Mouse (Mus musculus): Measurements from ENCODE around the gene Ankrd37. TPM values are rescaled to one million over a fixed set of nuclear protein-coding genes. Genes with fewer than 3 reads are reported as not detected.
A peak's percentile ranks its signal among the peaks of the same experiment; 100 is the strongest.

Ankrd37 gene
- polyA plus RNA-seq, 1 experiment, result 1.8 TPM

GRCm38 (mm10) chr8:45995576-45995975 lies 9.9 kb downstream of the Ankrd37 start:
- Histone ChIP-seq H3K4me1 (ENCODE audit: control insufficient read depth, insufficient read depth, low read length) (peaks cover 7% of the 10 kb centered on the region; the same call in 1 of the 2 replicates), H3K36me3 (ENCODE audit: control insufficient read depth, insufficient read depth, low read length) (peaks cover 5% of the 10 kb centered on the region; the same call in 1 of the 2 replicates), H3K4me3 (ENCODE audit: insufficient read depth, low read depth, low read length) (no peak overlapping the region), H3K27ac (ENCODE audit: insufficient read depth, low read depth, low read length) (no peak overlapping the region), H3K27me3 (replicated peaks; ENCODE audit: control insufficient read depth, insufficient read depth, low read length) (no peaks in the 10 kb centered on the region)
- WGBS, result 74% methylated on average over 3 of the region's 3 CpGs
- DNase-seq, result no peak
- TF ChIP-seq POLR2A (IDR thresholded peaks at IDR 0.05; ENCODE audit: low read depth, low read length) (no peak), CTCF (conservative IDR thresholded peaks at IDR 0.05; ENCODE audit: insufficient read depth, insufficient read length, low read depth, low read length) (no peak)

DNA sequence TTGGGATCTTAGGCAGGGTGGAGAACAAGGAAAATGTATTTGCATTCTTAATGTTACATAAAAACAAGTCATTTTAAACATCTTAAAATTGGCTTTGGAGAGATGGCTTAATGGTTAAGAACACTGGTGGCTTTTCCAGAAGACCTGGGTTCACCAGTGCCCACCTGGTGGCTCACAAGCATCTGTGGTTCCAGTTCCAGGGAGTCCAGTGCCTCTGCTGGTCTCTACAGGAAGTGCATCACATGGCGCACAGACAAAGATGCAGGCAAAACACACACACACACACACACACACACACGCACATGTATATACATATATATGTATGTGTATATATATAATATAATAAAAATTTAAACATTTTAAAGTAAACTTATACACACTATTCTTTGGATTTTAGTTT lies 11.4 kb downstream of the Ankrd37 start:
- TF ChIP-seq CTCF (conservative IDR thresholded peaks at IDR 0.05; ENCODE audit: insufficient read depth, insufficient read length, low read depth, low read length) (peak; percentile 45; the same call in 1 of the 2 replicates), POLR2A (IDR thresholded peaks at IDR 0.05; ENCODE audit: low read depth, low read length) (no peak)
- WGBS, result 99% methylated on average over 2 of the region's 2 CpGs
- Histone ChIP-seq H3K27me3 (replicated peaks; ENCODE audit: control insufficient read depth, insufficient read depth, low read length) (no peaks in the 10 kb centered on the region), H3K27ac (ENCODE audit: insufficient read depth, low read depth, low read length) (no peak overlapping the region), H3K4me3 (ENCODE audit: insufficient read depth, low read depth, low read length) (no peak overlapping the region), H3K4me1 (ENCODE audit: control insufficient read depth, insufficient read depth, low read length) (0 out of 2 replicates have a peak, but pooled peaks cover 1% of the 10 kb centered on the region), H3K36me3 (ENCODE audit: control insufficient read depth, insufficient read depth, low read length) (peaks cover 7% of the 10 kb centered on the region; the same call in 1 of the 2 replicates)
- no peak for DNase-seq

DNA sequence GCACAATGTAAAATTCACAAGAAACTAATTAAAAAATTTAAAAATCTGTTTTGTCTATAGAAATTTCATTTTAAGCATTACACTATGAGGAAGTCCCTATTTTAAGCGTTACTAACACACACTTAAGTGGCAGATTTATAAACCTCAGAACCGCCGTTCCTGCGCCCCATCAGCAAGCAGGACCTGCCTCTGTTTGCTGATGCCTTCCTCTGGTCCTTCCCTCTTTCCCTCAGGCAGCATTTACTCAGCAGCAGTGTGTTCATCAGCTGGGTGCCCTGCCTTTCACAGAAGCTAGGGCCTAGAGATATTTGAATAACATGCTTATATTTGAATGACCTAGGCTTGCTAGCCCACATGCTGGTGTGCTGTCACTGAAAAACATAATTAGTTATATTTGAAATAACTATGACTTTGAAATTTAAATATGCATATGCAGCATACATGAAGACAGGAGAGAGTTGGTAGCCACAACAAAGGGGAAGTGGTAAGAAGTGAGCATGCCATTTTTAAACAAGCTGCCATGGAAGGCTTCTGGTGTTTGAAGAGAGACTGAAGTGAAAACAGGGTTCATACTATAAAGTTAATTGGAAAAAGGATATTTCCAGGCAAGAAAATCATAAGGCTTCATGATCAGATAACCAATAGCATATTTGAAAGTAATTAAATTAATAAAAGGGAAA lies 14.7 kb downstream of the Ankrd37 start:
- TF ChIP-seq POLR2A (IDR thresholded peaks at IDR 0.05; ENCODE audit: low read depth, low read length), result no peak
- no peak for DNase-seq

DNA sequence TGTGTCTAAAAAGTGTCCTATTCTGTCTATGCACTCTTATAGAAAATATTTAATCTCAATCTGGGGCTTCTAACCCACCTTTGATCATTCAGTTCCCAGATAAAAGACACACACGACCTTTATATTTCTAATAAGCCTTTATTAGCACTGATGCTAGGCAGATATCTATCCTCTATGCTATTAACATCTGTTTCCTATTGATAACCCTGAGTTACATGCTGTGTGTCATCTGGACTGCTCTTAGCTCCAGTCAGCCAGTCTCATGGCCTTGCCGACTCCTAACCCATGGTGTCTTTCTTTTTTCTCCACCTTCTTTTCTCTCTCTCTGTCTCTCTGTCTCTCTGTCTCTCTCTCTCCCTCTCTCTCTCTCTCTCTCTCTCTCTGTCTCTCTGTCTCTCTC lies 17.3 kb downstream of the Ankrd37 start:
- H3K27me3 ChIP-seq (replicated peaks; ENCODE audit: control insufficient read depth, insufficient read depth, low read length), result no peaks in the 10 kb centered on the region
- H3K4me1 ChIP-seq (ENCODE audit: control insufficient read depth, insufficient read depth, low read length), result no peaks in the 10 kb centered on the region
- TF ChIP-seq POLR2A (IDR thresholded peaks at IDR 0.05; ENCODE audit: low read depth, low read length) (no peak), CTCF (conservative IDR thresholded peaks at IDR 0.05; ENCODE audit: insufficient read depth, insufficient read length, low read depth, low read length) (no peak)
- H3K4me3 ChIP-seq (ENCODE audit: insufficient read depth, low read depth, low read length), result no peak overlapping the region
- 78% methylated on average over 2 of the region's 2 CpGs for WGBS
- DNase-seq, result no peak
- H3K27ac ChIP-seq (ENCODE audit: insufficient read depth, low read depth, low read length), result no peak overlapping the region
- H3K36me3 ChIP-seq (ENCODE audit: control insufficient read depth, insufficient read depth, low read length), result peaks cover 8% of the 10 kb centered on the region

More for the DNA sequence above, 14.7 kb downstream of the Ankrd37 start:
- no peak overlapping the region for H3K4me3 ChIP-seq (ENCODE audit: insufficient read depth, low read depth, low read length)
- H3K27ac ChIP-seq (ENCODE audit: insufficient read depth, low read depth, low read length), result no peak overlapping the region
- peaks cover 5% of the 10 kb centered on the region; the same call in 1 of the 2 replicates for H3K36me3 ChIP-seq (ENCODE audit: control insufficient read depth, insufficient read depth, low read length)
- WGBS, result 92% methylated on average over 4 of the region's 4 CpGs
- no peaks in the 10 kb centered on the region for H3K4me1 ChIP-seq (ENCODE audit: control insufficient read depth, insufficient read depth, low read length)
- H3K27me3 ChIP-seq (replicated peaks; ENCODE audit: control insufficient read depth, insufficient read depth, low read length), result no peaks in the 10 kb centered on the region

DNA sequence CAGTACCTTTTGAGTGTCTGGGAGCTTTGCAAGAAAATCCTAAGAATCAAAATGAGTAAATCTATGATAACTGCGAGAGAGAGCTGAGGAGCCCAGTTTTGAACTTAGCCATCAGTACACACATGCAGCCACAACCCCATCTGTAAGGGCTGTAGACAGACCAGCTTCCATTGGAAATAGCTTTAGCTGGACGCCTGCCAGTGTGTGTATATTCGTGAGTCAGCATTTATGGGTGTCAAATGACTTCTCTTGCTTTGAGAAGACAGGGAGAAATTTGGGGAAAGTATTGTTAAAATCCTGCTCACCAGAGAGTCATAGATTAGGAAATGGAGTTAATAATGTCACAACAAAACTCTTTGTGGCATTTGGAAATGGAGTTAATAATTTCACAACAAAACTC lies 18.8 kb downstream of the Ankrd37 start:
- WGBS, result 57% methylated on average over 3 of the region's 3 CpGs
- H3K4me3 ChIP-seq (ENCODE audit: insufficient read depth, low read depth, low read length), result no peak overlapping the region
- no peaks in the 10 kb centered on the region for H3K27me3 ChIP-seq (replicated peaks; ENCODE audit: control insufficient read depth, insufficient read depth, low read length)
- H3K4me1 ChIP-seq (ENCODE audit: control insufficient read depth, insufficient read depth, low read length), result no peaks in the 10 kb centered on the region
- DNase-seq, result no peak
- no peak overlapping the region for H3K27ac ChIP-seq (ENCODE audit: insufficient read depth, low read depth, low read length)
- peaks cover 8% of the 10 kb centered on the region for H3K36me3 ChIP-seq (ENCODE audit: control insufficient read depth, insufficient read depth, low read length)
- TF ChIP-seq POLR2A (IDR thresholded peaks at IDR 0.05; ENCODE audit: low read depth, low read length), result no peak
- TF ChIP-seq CTCF (conservative IDR thresholded peaks at IDR 0.05; ENCODE audit: insufficient read depth, insufficient read length, low read depth, low read length), result no peak

DNA sequence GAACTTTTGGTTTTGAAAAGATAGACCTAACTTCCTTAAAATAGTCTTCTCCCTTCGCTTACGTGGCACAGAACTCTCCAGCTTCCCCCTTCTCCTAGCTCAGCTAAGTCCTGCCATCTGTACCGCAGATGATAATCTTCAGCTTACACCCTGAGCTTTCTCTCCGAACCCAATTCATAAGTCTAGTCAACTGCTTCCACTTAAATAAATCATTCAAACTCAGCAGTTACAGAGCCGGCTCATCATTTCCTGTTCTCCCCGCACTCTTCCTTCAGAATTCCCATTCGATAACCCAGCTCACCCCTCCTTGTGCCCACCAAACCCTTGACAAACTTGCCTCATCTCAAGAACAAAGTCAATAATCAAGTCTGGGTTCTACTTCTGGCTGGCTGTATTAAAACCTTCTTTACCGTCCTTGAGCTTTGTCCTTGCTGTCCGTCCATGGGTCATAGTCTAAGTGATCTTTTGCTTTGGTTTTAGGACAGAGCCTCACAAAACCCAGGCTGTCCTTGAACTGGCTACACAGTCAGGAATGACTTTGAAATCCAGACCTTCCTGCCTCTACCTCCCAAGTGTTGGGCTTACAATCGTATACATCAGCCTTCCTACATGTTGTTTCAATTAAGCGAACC lies 29.6 kb downstream of the Ankrd37 start:
- H3K4me1 ChIP-seq (ENCODE audit: control insufficient read depth, insufficient read depth, low read length), result no peaks in the 10 kb centered on the region; the same call in 1 of the 2 replicates
- peak; percentile 4 for DNase-seq
- WGBS, result 41% methylated on average over 11 of the region's 11 CpGs
- TF ChIP-seq POLR2A (IDR thresholded peaks at IDR 0.05; ENCODE audit: low read depth, low read length), result no peak
- TF ChIP-seq CTCF (conservative IDR thresholded peaks at IDR 0.05; ENCODE audit: insufficient read depth, insufficient read length, low read depth, low read length), result no peak
- H3K36me3 ChIP-seq (ENCODE audit: control insufficient read depth, insufficient read depth, low read length), result peaks cover 4% of the 10 kb centered on the region
- no peak overlapping the region for H3K27ac ChIP-seq (ENCODE audit: insufficient read depth, low read depth, low read length)
- peak overlapping the region; percentile 70 for H3K4me3 ChIP-seq (ENCODE audit: insufficient read depth, low read depth, low read length)
- H3K27me3 ChIP-seq (replicated peaks; ENCODE audit: control insufficient read depth, insufficient read depth, low read length), result no peaks in the 10 kb centered on the region

DNA sequence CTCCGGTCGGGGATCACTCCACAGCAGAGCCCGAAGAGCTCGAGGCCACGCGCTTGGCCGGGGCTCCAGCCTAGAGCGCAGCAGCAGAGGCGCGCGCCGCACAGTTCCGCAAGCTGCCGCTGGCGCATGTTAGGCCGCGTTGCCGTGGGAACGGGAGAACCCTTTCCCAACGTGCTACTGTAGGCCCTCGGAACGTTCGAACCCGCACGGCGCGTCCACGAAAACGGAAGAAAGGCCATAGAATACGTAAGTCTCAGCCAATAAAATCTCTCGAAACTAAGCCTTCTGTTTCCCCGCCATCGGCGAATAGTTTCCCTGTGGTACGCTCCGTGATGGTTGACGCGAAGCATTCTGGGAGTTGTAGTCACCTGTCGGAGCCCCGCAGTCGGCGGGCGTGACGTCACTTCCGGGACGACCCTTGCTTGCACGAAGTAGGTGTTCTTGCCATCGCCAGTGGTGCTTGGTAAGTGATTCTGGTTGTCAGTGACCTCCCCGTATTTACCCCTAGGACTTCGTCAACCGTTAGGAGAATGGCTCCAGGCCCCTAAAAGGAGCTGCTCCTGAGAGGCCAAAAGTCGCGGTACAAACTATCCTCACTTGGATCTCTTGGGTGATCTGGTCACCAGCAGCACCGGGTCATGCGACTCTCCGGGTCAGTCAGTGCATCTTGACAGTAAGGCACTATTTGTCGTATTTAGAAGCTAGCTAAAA lies 30.2 kb downstream of the Ankrd37 start, which contains the start of the genes 1700029J07Rik and Ufsp2:
Gene 1700029J07Rik (minus strand): TSS at position 127 of the 711 bp plus-strand sequence.
Gene Ufsp2 (plus strand): TSS at position 403 of the 711 bp plus-strand sequence.
- WGBS, result 1% methylated on average over 57 of the region's 57 CpGs
- DNase-seq, result peak; percentile 99
- no peaks in the 10 kb centered on the region for H3K27me3 ChIP-seq (replicated peaks; ENCODE audit: control insufficient read depth, insufficient read depth, low read length)
- H3K36me3 ChIP-seq (ENCODE audit: control insufficient read depth, insufficient read depth, low read length), result peaks cover 1% of the 10 kb centered on the region
- no peaks in the 10 kb centered on the region; the same call in 1 of the 2 replicates for H3K4me1 ChIP-seq (ENCODE audit: control insufficient read depth, insufficient read depth, low read length)
- TF ChIP-seq POLR2A (IDR thresholded peaks at IDR 0.05; ENCODE audit: low read depth, low read length) (peak; percentile 14), CTCF (conservative IDR thresholded peaks at IDR 0.05; ENCODE audit: insufficient read depth, insufficient read length, low read depth, low read length) (peak; percentile 53; the same call in 1 of the 2 replicates)
- H3K27ac ChIP-seq (ENCODE audit: insufficient read depth, low read depth, low read length), result peak within 1 kb of the TSS; percentile 4; the same call in 1 of the 2 replicates
- H3K4me3 ChIP-seq (ENCODE audit: insufficient read depth, low read depth, low read length), result peak within 1 kb of the TSS; percentile 70
